Mouse (Mus musculus) adrenal gland, adult 2 months (tissue): ENCODE results near the gene Casp14. TPM values are rescaled to one million over a fixed set of nuclear protein-coding genes. Genes with fewer than 3 reads are reported as not detected.

Source experiments
- DNase-seq: peaks from one replicate; pipeline ENCODE4 v3.0.0; 2021
- long read RNA-seq: library from polyadenylated mRNA; stranded (forward); transcript quantifications from one replicate; pipeline ENCODE4 v2.0.0, GENCODE M21; 2021
- polyA plus RNA-seq: library from polyadenylated mRNA; depleted of rRNA; stranded (reverse); fragments of >200 nt; gene quantifications from 2 replicates; pipeline ENCODE4 v1.2.3, GENCODE M21; 2012; rRNA removed
- total RNA-seq, 2 experiments: library from RNA; stranded (reverse); gene quantifications; 2 replicates each; pipeline ENCODE4 v1.2.3; 2021

The Casp14 gene
- total RNA-seq = not detected
- polyA plus RNA-seq = not detected in 2 replicates
- long read RNA-seq = 0 reads

- DNase-seq = no peak
Observed at GRCm38 (mm10) chr10:78718056-78718455, at the start of gene Casp14. Gene Casp14 (minus strand): TSS chr10:78718294.

GRCm38 (mm10) chr10:78765570-78765969 is 47.5 kb upstream of the Casp14 start:
- DNase-seq = no peak

GRCm38 (mm10) chr10:78756021-78756420 is 37.9 kb upstream of the Casp14 start:
- peak; percentile 44 for DNase-seq

- peak; percentile 71 for DNase-seq
Observed at GRCm38 (mm10) chr10:78752452-78753191, 34.5 kb upstream of the Casp14 start, which contains the start of gene Ccdc105. Gene Ccdc105 (minus strand): TSS chr10:78753065.

GRCm38 (mm10) chr10:78748946-78749345 is 30.9 kb upstream of the Casp14 start:
- no peak for DNase-seq

GRCm38 (mm10) chr10:78748161-78748560 is 30.1 kb upstream of the Casp14 start:
- DNase-seq = no peak

GRCm38 (mm10) chr10:78747035-78747721 is 29.1 kb upstream of the Casp14 start:
- peak; percentile 24 for DNase-seq

- DNase-seq = no peak
Observed at GRCm38 (mm10) chr10:78745453-78746232, 27.5 kb upstream of the Casp14 start.

GRCm38 (mm10) chr10:78743721-78744120 is 25.6 kb upstream of the Casp14 start:
- no peak for DNase-seq

- no peak for DNase-seq
Observed at GRCm38 (mm10) chr10:78739821-78740220, 21.7 kb upstream of the Casp14 start.

GRCm38 (mm10) chr10:78727876-78728275 is 9.8 kb upstream of the Casp14 start:
- no peak for DNase-seq

GRCm38 (mm10) chr10:78727035-78727434 is 8.9 kb upstream of the Casp14 start:
- DNase-seq = no peak

GRCm38 (mm10) chr10:78723416-78723815 is 5.3 kb upstream of the Casp14 start:
- no peak for DNase-seq

- no peak for DNase-seq
Observed at GRCm38 (mm10) chr10:78722654-78723053, 4.6 kb upstream of the Casp14 start.

- no peak for DNase-seq
Observed at GRCm38 (mm10) chr10:78722036-78722435, 3.9 kb upstream of the Casp14 start.

- no peak for DNase-seq
Observed at GRCm38 (mm10) chr10:78716231-78716630, 1.9 kb downstream of the Casp14 start.

GRCm38 (mm10) chr10:78715156-78715555 is 2.9 kb downstream of the Casp14 start:
- no peak for DNase-seq

GRCm38 (mm10) chr10:78714129-78714528 is 4.0 kb downstream of the Casp14 start:
- no peak for DNase-seq

- no peak for DNase-seq
Observed at GRCm38 (mm10) chr10:78710706-78711105, 7.4 kb downstream of the Casp14 start.

- DNase-seq = no peak
Observed at GRCm38 (mm10) chr10:78700881-78701280, 17.2 kb downstream of the Casp14 start.

- no peak for DNase-seq
Observed at GRCm38 (mm10) chr10:78689973-78690372, 28.1 kb downstream of the Casp14 start.

- no peak for DNase-seq
Observed at GRCm38 (mm10) chr10:78686995-78687577, 31.0 kb downstream of the Casp14 start.
